In the genomic region with DNA sequence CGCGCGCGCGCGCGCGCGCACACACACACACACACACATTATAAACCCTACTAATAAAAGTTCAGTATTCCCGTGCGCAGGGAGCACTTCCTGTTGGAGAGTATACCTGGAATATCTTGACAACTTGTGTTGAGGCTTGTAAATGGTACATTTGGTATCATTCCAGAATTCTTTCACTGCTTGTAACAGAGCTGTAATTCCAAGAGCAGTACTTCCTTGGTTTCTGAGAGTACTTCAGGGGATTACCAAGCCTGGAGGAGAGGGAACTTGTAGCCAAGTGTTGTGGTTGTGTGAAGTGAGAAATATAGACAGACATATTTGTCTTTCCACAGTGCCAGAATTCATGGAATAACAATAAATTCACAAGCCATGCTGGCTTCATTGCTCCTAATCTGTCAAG, we compare ENCODE assay signal across 29 mouse cellular contexts.
"Had no signal": no experiment of that assay in that cellular context is flagged by ENCODE, and none has a peak within 500 bp of the region (broad histone marks: within the 10 kb centered on the region; RNA-seq: fewer than 3 reads in every experiment).

No protein-coding gene starts in this region.

- DNase-seq: gastrocnemius, adult 2 months; gastrocnemius, postnatal 10 days; gastrocnemius, postnatal 25 days; heart, adult 18-20 months; heart, postnatal 10 days; heart, postnatal 4 days; kidney, adult 18-20 months; kidney, adult 9 months; kidney, postnatal 10 days; kidney, postnatal 25 days; kidney, postnatal 4 days; layer of hippocampus, postnatal 36 days; left cerebral cortex, postnatal 4 days; liver; liver, embryonic 13.5 days had no signal

- H3K27ac ChIP-seq: gastrocnemius, adult 2 months; heart, embryonic 10.5 days; hindbrain, embryonic 10.5 days; hindbrain, embryonic 12.5 days; hindbrain, embryonic 14.5 days; intestine, embryonic 15.5 days; kidney, embryonic 15.5 days; layer of hippocampus, adult 2 months; limb, embryonic 12.5 days; liver, embryonic 13.5 days; liver, embryonic 15.5 days had no signal

- H3K4me1 ChIP-seq: heart, embryonic 10.5 days; heart, embryonic 12.5 days; hindbrain, embryonic 10.5 days; hindbrain, embryonic 12.5 days; intestine, embryonic 15.5 days; liver, embryonic 13.5 days; liver, embryonic 15.5 days had no signal

- H3K27me3 ChIP-seq: heart, embryonic 12.5 days; hindbrain, embryonic 12.5 days; intestine, embryonic 15.5 days; kidney, embryonic 15.5 days; limb, embryonic 12.5 days; liver, embryonic 13.5 days; liver, embryonic 15.5 days had no signal

- H3K36me3 ChIP-seq: heart, embryonic 10.5 days; heart, embryonic 12.5 days; hindbrain, embryonic 10.5 days; hindbrain, embryonic 12.5 days; intestine, embryonic 15.5 days; kidney, embryonic 15.5 days; limb, embryonic 12.5 days; liver, embryonic 13.5 days; liver, embryonic 15.5 days had no signal

- ATAC-seq: hindbrain, embryonic 16.5 days; inflammation-experienced regulatory T-cells, adult 6 months; intestine, embryonic 15.5 days; intestine, postnatal 0 days had no signal

- H3K4me3 ChIP-seq: gastrocnemius, adult 2 months; heart, embryonic 10.5 days; heart, embryonic 12.5 days; hindbrain, embryonic 10.5 days; hindbrain, embryonic 12.5 days; intestine, embryonic 15.5 days; kidney, embryonic 15.5 days; layer of hippocampus, adult 2 months; limb, embryonic 12.5 days; liver, embryonic 13.5 days; liver, embryonic 15.5 days had no signal

- H3K4me2 ChIP-seq: heart, embryonic 12.5 days; hindbrain, embryonic 12.5 days; hindbrain, embryonic 14.5 days; intestine, embryonic 15.5 days; kidney, embryonic 15.5 days; limb, embryonic 12.5 days; liver, embryonic 11.5 days; liver, embryonic 13.5 days; liver, embryonic 15.5 days had no signal

- H3K9me3 ChIP-seq: heart, embryonic 10.5 days; heart, embryonic 12.5 days; hindbrain, embryonic 10.5 days; hindbrain, embryonic 12.5 days; intestine, embryonic 15.5 days; kidney, embryonic 15.5 days; limb, embryonic 12.5 days; liver, embryonic 13.5 days; liver, embryonic 15.5 days had no signal

- H3K9ac ChIP-seq: heart, embryonic 12.5 days; hindbrain, embryonic 12.5 days; hindbrain, embryonic 14.5 days; intestine, embryonic 15.5 days; kidney, embryonic 15.5 days; limb, embryonic 12.5 days; liver, embryonic 13.5 days; liver, embryonic 15.5 days had no signal
